Mouse (Mus musculus) G1E (cell line): ENCODE results near the gene Spta1. TPM values are rescaled to one million over a fixed set of nuclear protein-coding genes. Genes with fewer than 3 reads are reported as not detected.
A peak's percentile ranks its signal among the peaks of the same experiment; 100 is the strongest.

Experiments
- ATAC-seq: 2 replicates; pipeline ENCODE4 v1.8.0; 2016; ENCODE audit warnings: mild to moderate bottlenecking; ENCODE audit not compliant: insufficient number of reproducible peaks, poor library complexity, low FRiP score, severe bottlenecking; ENCODE audit errors: extremely low read depth
- DNase-seq: peaks from one replicate; pipeline ENCODE4 v3.0.0; 2012; ENCODE audit warnings: low spot score
- H3K27me3 ChIP-seq: 2 replicates; pipeline ENCODE4 v1.6.1; 2012; ENCODE audit warnings: mild to moderate bottlenecking, low read length, inconsistent platforms; ENCODE audit not compliant: insufficient read depth
- H3K36me3 ChIP-seq: replicated peaks from 2 replicates; pipeline ENCODE3; 2012; ENCODE audit warnings: mild to moderate bottlenecking, inconsistent platforms
- H3K4me1 ChIP-seq: 2 replicates; pipeline ENCODE4 v1.6.1; 2012; ENCODE audit warnings: low read depth, low read length, inconsistent platforms, mixed read lengths; ENCODE audit not compliant: insufficient read depth
- H3K4me3 ChIP-seq: 2 replicates; pipeline ENCODE4 v1.5.1; 2012; ENCODE audit warnings: low read depth, mild to moderate bottlenecking, inconsistent platforms, low read length, moderate library complexity, mixed read lengths
- H3K9me3 ChIP-seq: replicated peaks from 2 replicates; pipeline ENCODE4 v1.6.1; 2012; ENCODE audit warnings: inconsistent platforms
- CTCF ChIP-seq: IDR thresholded peaks from 2 replicates; pipeline ENCODE4 v1.5.1; 2012; ENCODE audit warnings: low read depth, low read length, inconsistent platforms, mixed read lengths
- GATA1 ChIP-seq: IDR thresholded peaks from 2 replicates; pipeline ENCODE4 v1.6.1; 2012; ENCODE audit warnings: borderline replicate concordance, low read length, inconsistent platforms, mixed read lengths
- GATA2 ChIP-seq: IDR thresholded peaks from 2 replicates; pipeline ENCODE4 v1.6.1; 2012; ENCODE audit warnings: low read depth, low read length, inconsistent platforms, borderline replicate concordance
- POLR2AphosphoS5 ChIP-seq: IDR thresholded peaks from 2 replicates; pipeline ENCODE4 v1.6.1; 2012; ENCODE audit warnings: low read depth, low read length, inconsistent platforms; ENCODE audit not compliant: insufficient replicate concordance
- TAL1 ChIP-seq: conservative IDR thresholded peaks from 2 replicates; pipeline ENCODE4 v1.6.1; 2012; ENCODE audit warnings: low read depth, low read length, inconsistent platforms, mixed read lengths
- polyA plus RNA-seq: library from polyadenylated mRNA; stranded (reverse); fragments of >175 nt; gene quantifications from 2 replicates; pipeline ENCODE4 v1.2.3, GENCODE M21; 2012
- total RNA-seq, 2 experiments: library from RNA; stranded (forward) in 1 of 2; stranded (reverse) in 1 of 2; fragments of 200-1000 nt in 1 of 2; fragments of >200 nt in 1 of 2; fragmentation: Nextera tagmentation in 1 of 2; gene quantifications; 2 replicates each; pipeline ENCODE4 v1.2.3; 2014 to 2017

Gene Spta1
- total and polyA plus RNA-seq, 3 experiments, result 3.1 to 113 (median 77.0) TPM

- Histone ChIP-seq H3K4me1 (peaks cover 8% of the 10 kb centered on the region), H3K4me3 (no peak within 1 kb of the TSS), H3K27me3 (no peaks in the 10 kb centered on the region), H3K9me3 (no peaks in the 10 kb centered on the region), H3K36me3 (no peaks in the 10 kb centered on the region)
- ATAC-seq, result no peak
- TF ChIP-seq TAL1, result no peak
- no peak for TF ChIP-seq CTCF
- TF ChIP-seq POLR2AphosphoS5, result no peak
- TF ChIP-seq GATA2, result no peak
- TF ChIP-seq GATA1, result no peak
- DNase-seq, result no peak
These were observed 17.2 kb upstream of the Spta1 start, which contains the start of gene Olfr420 for GRCm38 (mm10) chr1:174155333-174155732. TSS of gene Olfr420 (plus strand) at chr1:174155633.

GRCm38 (mm10) chr1:174157622-174158021 is 15.0 kb upstream of the Spta1 start:
- ATAC-seq (no peak), DNase-seq (no peak)
- no peaks in the 10 kb centered on the region for H3K27me3 ChIP-seq
- no peak for TF ChIP-seq TAL1
- H3K9me3 ChIP-seq, result no peaks in the 10 kb centered on the region
- H3K4me3 ChIP-seq, result no peak overlapping the region
- H3K4me1 ChIP-seq, result peaks cover 8% of the 10 kb centered on the region
- no peaks in the 10 kb centered on the region for H3K36me3 ChIP-seq

GRCm38 (mm10) chr1:174158512-174158911 is 14.1 kb upstream of the Spta1 start:
- no peak for TF ChIP-seq POLR2AphosphoS5
- TF ChIP-seq GATA2, result no peak
- TF ChIP-seq CTCF, result no peak
- no peak for TF ChIP-seq GATA1
- TF ChIP-seq TAL1, result no peak
- no peak for ATAC-seq
- Histone ChIP-seq H3K4me1 (peaks cover 8% of the 10 kb centered on the region), H3K27me3 (no peaks in the 10 kb centered on the region), H3K4me3 (no peak overlapping the region), H3K9me3 (no peaks in the 10 kb centered on the region), H3K36me3 (no peaks in the 10 kb centered on the region)
- no peak for DNase-seq

GRCm38 (mm10) chr1:174159095-174159494 is 13.5 kb upstream of the Spta1 start:
- no peaks in the 10 kb centered on the region for H3K9me3 ChIP-seq
- ATAC-seq, result peak; percentile 78
- H3K4me3 ChIP-seq, result no peak overlapping the region
- no peak for TF ChIP-seq GATA2
- no peak for DNase-seq
- H3K4me1 ChIP-seq, result peaks cover 8% of the 10 kb centered on the region
- H3K27me3 ChIP-seq, result no peaks in the 10 kb centered on the region
- no peaks in the 10 kb centered on the region for H3K36me3 ChIP-seq

- ATAC-seq (no peak), DNase-seq (no peak)
- Histone ChIP-seq H3K4me3 (no peak overlapping the region), H3K27me3 (no peaks in the 10 kb centered on the region), H3K36me3 (no peaks in the 10 kb centered on the region), H3K4me1 (peaks cover 19% of the 10 kb centered on the region), H3K9me3 (no peaks in the 10 kb centered on the region)
- no peak for TF ChIP-seq GATA2
- TF ChIP-seq POLR2AphosphoS5, result no peak
- TF ChIP-seq TAL1, result no peak
- TF ChIP-seq GATA1, result no peak
- TF ChIP-seq CTCF, result 0 out of 2 replicates have a peak, but pooled peaks have one; percentile 2
These were observed 3.6 kb upstream of the Spta1 start for GRCm38 (mm10) chr1:174169024-174169423.

GRCm38 (mm10) chr1:174170706-174171501 is 1.7 kb upstream of the Spta1 start:
- no peaks in the 10 kb centered on the region for H3K9me3 ChIP-seq
- TF ChIP-seq POLR2AphosphoS5 (no peak), GATA1 (no peak), CTCF (no peak), GATA2 (no peak), TAL1 (no peak)
- peaks cover 24% of the 10 kb centered on the region for H3K4me1 ChIP-seq
- H3K36me3 ChIP-seq, result peaks cover 6% of the 10 kb centered on the region
- no peak for DNase-seq
- no peak overlapping the region; the same call in 1 of the 2 replicates for H3K4me3 ChIP-seq
- no peaks in the 10 kb centered on the region for H3K27me3 ChIP-seq
- peak; percentile 6; the same call in 1 of the 2 replicates for ATAC-seq
